Comparison of ENCODE assay signal across 17 mouse cellular contexts in genomic region chr7:64552523-64553190, GRCm38 (mm10). TPM values are rescaled to one million over a fixed set of nuclear protein-coding genes. Genes with fewer than 3 reads are reported as not detected.
DNase-seq lines count a peak whose midpoint lies in the region; ATAC-seq and TF ChIP-seq lines count a peak whose summit lies in the region.
"Had no signal": no experiment of that assay in that cellular context is flagged by ENCODE, and none has a peak within 500 bp of the region (broad histone marks: within the 10 kb centered on the region; RNA-seq: fewer than 3 reads in every experiment).

No protein-coding gene starts in this region.

- TF ChIP-seq CTCF in cerebellum, adult 2 months (IDR thresholded peaks at IDR 0.05; ENCODE audit: borderline replicate concordance, insufficient read depth, low read depth, low read length) = peak; percentile 23; the same call in 1 of the 2 replicates
- TF ChIP-seq CTCF in hindbrain, postnatal 0 days (IDR thresholded peaks at IDR 0.05; ENCODE audit: low read depth) = peak; percentile 44
- TF ChIP-seq CTCF in lung, embryonic 14.5 days (IDR thresholded peaks at IDR 0.05; ENCODE audit: low read depth) = peak; percentile 26; the same call in 1 of the 2 replicates
- peak; percentile 23; the same call in 1 of the 2 replicates for TF ChIP-seq CTCF in embryonic fibroblast, embryonic 13.5 days (IDR thresholded peaks at IDR 0.05; ENCODE audit: borderline replicate concordance, insufficient read depth, low read length)

- no peaks in the 10 kb centered on the region for H3K27me3 ChIP-seq in cerebellum, adult 2 months (ENCODE audit: control insufficient read depth, insufficient read depth, low read length)
- no peaks in the 10 kb centered on the region for H3K27me3 ChIP-seq in hindbrain, postnatal 0 days (ENCODE audit: insufficient read depth, low read length)
- H3K27me3 ChIP-seq in hindbrain, embryonic 11.5 days (ENCODE audit: control insufficient read depth, insufficient read depth, low read length) = no peaks in the 10 kb centered on the region
- no peaks in the 10 kb centered on the region for H3K27me3 ChIP-seq in lung, embryonic 14.5 days (ENCODE audit: insufficient read depth, low read length)
- H3K27me3 ChIP-seq: heart, embryonic 15.5 days; hindbrain, embryonic 13.5 days had no signal

- WGBS in cerebellum, adult 2 months = 73% methylated on average over 15 of the region's 16 CpGs
- 84% methylated on average over 11 of the region's 16 CpGs for whole genome bisulfite sequencing in hindbrain, postnatal 0 days
- WGBS in hindbrain, embryonic 11.5 days = 83% methylated on average over 11 of the region's 16 CpGs
- 67% methylated on average over 13 of the region's 16 CpGs for WGBS in lung, embryonic 14.5 days

- no peaks in the 10 kb centered on the region for H3K36me3 ChIP-seq in hindbrain, postnatal 0 days (ENCODE audit: insufficient read depth, low read length)
- no peaks in the 10 kb centered on the region for H3K36me3 ChIP-seq in hindbrain, embryonic 11.5 days (ENCODE audit: control insufficient read depth, insufficient read depth, low read length)
- H3K36me3 ChIP-seq in lung, embryonic 14.5 days (ENCODE audit: insufficient read depth) = no peaks in the 10 kb centered on the region
- H3K36me3 ChIP-seq: heart, embryonic 15.5 days had no signal

- no peak overlapping the region for H3K9ac ChIP-seq in hindbrain, postnatal 0 days (replicated peaks; ENCODE audit: low read length)
- H3K9ac ChIP-seq in hindbrain, embryonic 11.5 days (ENCODE audit: low read depth, low read length) = no peak overlapping the region
- no peak overlapping the region for H3K9ac ChIP-seq in lung, embryonic 14.5 days
- H3K9ac ChIP-seq: heart, embryonic 15.5 days; hindbrain, embryonic 13.5 days had no signal

- no peaks in the 10 kb centered on the region for H3K9me3 ChIP-seq in hindbrain, postnatal 0 days (ENCODE audit: low read length)
- H3K9me3 ChIP-seq in hindbrain, embryonic 11.5 days (ENCODE audit: control insufficient read depth, low read length) = no peaks in the 10 kb centered on the region
- H3K9me3 ChIP-seq in lung, embryonic 14.5 days (ENCODE audit: low read depth, low read length) = no peaks in the 10 kb centered on the region
- H3K9me3 ChIP-seq: heart, embryonic 15.5 days; hindbrain, embryonic 13.5 days had no signal

- ATAC-seq in hindbrain, postnatal 0 days = no peak
- no peak for ATAC-seq in hindbrain, embryonic 11.5 days (ENCODE audit: low FRiP score)
- ATAC-seq in lung, embryonic 14.5 days (ENCODE audit: insufficient read depth) = no peak

- no peak for DNase-seq in cerebellum, adult 2 months
- no peak for DNase-seq in cerebellum, adult 11 months
- DNase-seq in hindbrain, postnatal 0 days (ENCODE audit: low spot score) = no peak
- DNase-seq in hindbrain, embryonic 11.5 days (ENCODE audit: low spot score) = no peak
- DNase-seq in lung, embryonic 14.5 days = peak; percentile 29
- DNase-seq in lung, postnatal 14 days = no peak
- no peak for DNase-seq in left cerebral cortex, adult 9 months (ENCODE audit: low spot score in 2 of 2)
- DNase-seq: adrenal gland, adult 2 months; cerebellum, adult 9-11 months; kidney, adult 9 months; thymus, postnatal 14 days had no signal

- H3K4me2 ChIP-seq in hindbrain, postnatal 0 days (ENCODE audit: low read depth, low read length) = no peak overlapping the region
- no peak overlapping the region for H3K4me2 ChIP-seq in hindbrain, embryonic 11.5 days (replicated peaks; ENCODE audit: low read depth, low read length)
- no peak overlapping the region for H3K4me2 ChIP-seq in lung, embryonic 14.5 days
- H3K4me2 ChIP-seq: heart, embryonic 15.5 days; hindbrain, embryonic 13.5 days had no signal

- no peak for TF ChIP-seq POLR2A in cerebellum, adult 2 months (IDR thresholded peaks at IDR 0.05; ENCODE audit: borderline replicate concordance, insufficient read depth, low read length)
- no peak for TF ChIP-seq POLR2A in embryonic fibroblast, embryonic 13.5 days (IDR thresholded peaks at IDR 0.05; ENCODE audit: low read depth, low read length)

- H3K4me1 ChIP-seq in cerebellum, adult 2 months (ENCODE audit: control insufficient read depth, insufficient read depth, low read length) = peaks cover 27% of the 10 kb centered on the region
- H3K4me1 ChIP-seq in hindbrain, postnatal 0 days (ENCODE audit: insufficient read depth, low read length) = peaks cover 9% of the 10 kb centered on the region; the same call in 1 of the 2 replicates
- H3K4me1 ChIP-seq in hindbrain, embryonic 11.5 days (replicated peaks; ENCODE audit: control insufficient read depth, insufficient read depth, low read length) = no peaks in the 10 kb centered on the region
- H3K4me1 ChIP-seq in lung, embryonic 14.5 days (ENCODE audit: insufficient read depth) = peaks cover 3% of the 10 kb centered on the region; the same call in 1 of the 2 replicates
- H3K4me1 ChIP-seq in embryonic fibroblast, embryonic 13.5 days (ENCODE audit: control insufficient read depth, insufficient read depth, low read length) = no peaks in the 10 kb centered on the region
- H3K4me1 ChIP-seq: heart, embryonic 15.5 days had no signal

- H3K4me3 ChIP-seq in cerebellum, adult 2 months (replicated peaks; ENCODE audit: insufficient read depth, low read depth, low read length) = no peak overlapping the region
- no peak overlapping the region for H3K4me3 ChIP-seq in hindbrain, postnatal 0 days (ENCODE audit: low read length)
- no peak overlapping the region for H3K4me3 ChIP-seq in hindbrain, embryonic 11.5 days (ENCODE audit: low read depth, low read length)
- H3K4me3 ChIP-seq in lung, embryonic 14.5 days (ENCODE audit: low read depth, low read length) = no peak overlapping the region
- no peak overlapping the region for H3K4me3 ChIP-seq in embryonic fibroblast, embryonic 13.5 days (ENCODE audit: insufficient read depth, low read length)
- H3K4me3 ChIP-seq: heart, embryonic 15.5 days; hindbrain, embryonic 13.5 days had no signal

- H3K27ac ChIP-seq in cerebellum, adult 2 months (ENCODE audit: insufficient read depth, low read length) = no peak overlapping the region
- H3K27ac ChIP-seq in hindbrain, postnatal 0 days = no peak overlapping the region
- H3K27ac ChIP-seq in hindbrain, embryonic 11.5 days (ENCODE audit: low read depth, low read length) = no peak overlapping the region
- no peak overlapping the region for H3K27ac ChIP-seq in lung, embryonic 14.5 days (ENCODE audit: low read depth)
- H3K27ac ChIP-seq in embryonic fibroblast, embryonic 13.5 days (ENCODE audit: insufficient read depth, low read length) = no peak overlapping the region
- H3K27ac ChIP-seq: heart, embryonic 15.5 days; hindbrain, embryonic 13.5 days had no signal

RNA-seq across cellular contexts. Expression of gene Apba2, which starts 51.2 kb away (rescaled TPM):
- polyA plus RNA-seq in cerebellum, adult 2 months (2012; rRNA removed) = 167 and 182 TPM in 2 replicates
- total RNA-seq in hindbrain, postnatal 0 days (2014; rRNA removed) = 474 and 567 TPM in 2 replicates
- polyA plus RNA-seq in hindbrain, postnatal 0 days (2015; fragmentation: Nextera tagmentation; extraction: Ambion mirVana) = 180 and 181 TPM in 2 replicates
- 67.0 and 76.6 TPM in 2 replicates for polyA plus RNA-seq in hindbrain, embryonic 11.5 days (2014; fragmentation: Nextera tagmentation; extraction: Ambion mirVana)
- polyA plus RNA-seq in lung, embryonic 14.5 days (2014; fragmentation: Nextera tagmentation; extraction: Ambion mirVana) = 2.5 and 3.8 TPM in 2 replicates
- polyA plus RNA-seq in embryonic fibroblast, embryonic 13.5 days (2011; ENCODE audit: insufficient read length, low read depth, missing spikeins) = 0.65 TPM in 1 of 2 replicates, not detected in the other
- total RNA-seq: gastrocnemius, adult 18-20 months; granulocyte monocyte progenitor cell, adult 5-6 weeks; liver, adult 2 months had no signal

Comparison
In these comparisons a context has a peak if more than half of its experiments do, and no peak if none do; other contexts are left out.
1. RNA of gene Apba2, which starts 51.2 kb away (polyA plus RNA-seq): 180 to 181 TPM in hindbrain, postnatal 0 days, 167 to 182 TPM in cerebellum, adult 2 months and 67.0 to 76.6 TPM in hindbrain, embryonic 11.5 days; 2.5 to 3.8 TPM in lung, embryonic 14.5 days and 0.65 TPM in embryonic fibroblast, embryonic 13.5 days; every median in the first group is over 10 times any median in the second.
2. Peak in every context shown above with its lines, with median percentiles within 50 percentile points of each other: CTCF ChIP-seq.